ENCODE assay signal across 8 mouse cellular contexts in the genomic region with DNA sequence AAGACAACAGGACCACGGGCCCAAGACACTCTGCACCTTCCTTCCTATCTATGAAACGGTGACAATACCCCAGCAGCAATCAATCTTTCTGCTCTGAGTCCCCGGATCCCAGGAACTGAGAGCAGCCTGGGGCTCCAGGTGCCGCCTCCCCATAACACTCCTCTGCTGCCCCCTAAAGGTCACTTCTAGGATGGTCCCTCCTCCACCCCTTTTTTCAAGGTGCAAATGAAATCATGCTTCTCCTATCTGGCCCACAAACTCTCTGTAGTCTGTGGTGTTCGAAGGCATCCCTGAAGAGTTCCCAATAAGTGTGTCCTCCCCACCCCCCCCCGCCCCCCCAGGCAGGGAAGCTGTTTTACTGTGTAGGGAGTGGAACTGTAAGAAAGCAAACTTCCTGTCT.
A peak's percentile ranks its signal among the peaks of the same experiment; 100 is the strongest.
DNase-seq lines count a peak whose midpoint lies in the region; ATAC-seq and TF ChIP-seq lines count a peak whose summit lies in the region.

No protein-coding gene starts in this region.

- peak; percentile 47 for DNase-seq in 416B (ENCODE audit: low read depth)
- peak; percentile 61 for DNase-seq in NIH3T3 (ENCODE audit: low read depth)
- DNase-seq in cerebellum, postnatal 36 days = peak; percentile 73 to 75
- DNase-seq in kidney, postnatal 25 days = peak; percentile 65 to 79
- peak; percentile 80 for DNase-seq in lung, embryonic 14.5 days
- peak; percentile 55 for DNase-seq in ovary, postnatal 14 days (ENCODE audit: low spot score)

- H3K4me2 ChIP-seq in lung, embryonic 14.5 days = no peak overlapping the region

- H3K36me3 ChIP-seq in lung, embryonic 14.5 days (ENCODE audit: insufficient read depth) = no peaks in the 10 kb centered on the region

- no peaks in the 10 kb centered on the region for H3K27me3 ChIP-seq in lung, embryonic 14.5 days (ENCODE audit: insufficient read depth, low read length)

- H3K9ac ChIP-seq in lung, embryonic 14.5 days = no peak overlapping the region

- peak; percentile 80 for TF ChIP-seq CTCF in lung, embryonic 14.5 days (IDR thresholded peaks at IDR 0.05; ENCODE audit: low read depth)

- no peaks in the 10 kb centered on the region for H3K4me1 ChIP-seq in lung, embryonic 14.5 days (ENCODE audit: insufficient read depth)

- H3K27ac ChIP-seq in lung, embryonic 14.5 days (ENCODE audit: low read depth) = no peak overlapping the region

- no peak overlapping the region for H3K4me3 ChIP-seq in lung, embryonic 14.5 days (ENCODE audit: low read depth, low read length)

- H3K9me3 ChIP-seq in lung, embryonic 14.5 days (ENCODE audit: low read depth, low read length) = no peaks in the 10 kb centered on the region

- 3% methylated on average over 6 of the region's 6 CpGs for WGBS in lung, embryonic 14.5 days

- ATAC-seq in granulocyte monocyte progenitor cell, adult 5-6 weeks (replicated peaks; ENCODE audit: poor library complexity, severe bottlenecking) = peak; percentile 92
- ATAC-seq in lung, embryonic 14.5 days (ENCODE audit: insufficient read depth) = peak; percentile 41; the same call in 1 of the 2 replicates
- no peak for ATAC-seq in inflammation-experienced regulatory T-cells, adult 6 months
